Mouse (Mus musculus) G1E (cell line): Measurements from ENCODE around the gene Myo3a.

ENCODE experiments used
- CTCF ChIP-seq: IDR thresholded peaks from 2 replicates; pipeline ENCODE4 v1.5.1; 2012; ENCODE audit warnings: low read depth, low read length, inconsistent platforms, mixed read lengths
- GATA1 ChIP-seq: IDR thresholded peaks from 2 replicates; pipeline ENCODE4 v1.6.1; 2012; ENCODE audit warnings: borderline replicate concordance, low read length, inconsistent platforms, mixed read lengths
- POLR2AphosphoS5 ChIP-seq: IDR thresholded peaks from 2 replicates; pipeline ENCODE4 v1.6.1; 2012; ENCODE audit warnings: low read depth, low read length, inconsistent platforms; ENCODE audit not compliant: insufficient replicate concordance
- TAL1 ChIP-seq: conservative IDR thresholded peaks from 2 replicates; pipeline ENCODE4 v1.6.1; 2012; ENCODE audit warnings: low read depth, low read length, inconsistent platforms, mixed read lengths

DNA sequence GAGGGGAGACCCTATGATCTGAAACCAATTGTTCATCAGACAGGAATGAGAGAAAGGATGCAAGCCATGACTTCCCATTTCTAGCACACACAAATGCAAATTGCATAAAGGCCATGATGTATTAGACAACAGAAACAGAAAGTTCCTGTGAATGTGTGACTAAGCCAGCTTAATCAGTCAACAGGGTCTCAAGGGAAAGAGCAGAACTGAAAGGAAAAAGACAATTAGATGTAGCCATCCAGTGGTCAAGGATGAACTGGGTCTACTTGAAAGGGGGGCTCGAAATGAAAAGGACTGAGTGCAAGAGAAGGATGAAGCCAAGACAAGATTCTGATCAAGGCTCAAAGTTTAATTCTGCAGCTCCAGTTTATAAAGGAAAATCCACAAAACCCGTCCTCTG, 58.1 kb downstream of the Myo3a start:
- TF ChIP-seq POLR2AphosphoS5 (no peak), CTCF (no peak), GATA1 (no peak), TAL1 (no peak)
